ENCODE assay signal across 19 mouse cellular contexts in the genomic region with DNA sequence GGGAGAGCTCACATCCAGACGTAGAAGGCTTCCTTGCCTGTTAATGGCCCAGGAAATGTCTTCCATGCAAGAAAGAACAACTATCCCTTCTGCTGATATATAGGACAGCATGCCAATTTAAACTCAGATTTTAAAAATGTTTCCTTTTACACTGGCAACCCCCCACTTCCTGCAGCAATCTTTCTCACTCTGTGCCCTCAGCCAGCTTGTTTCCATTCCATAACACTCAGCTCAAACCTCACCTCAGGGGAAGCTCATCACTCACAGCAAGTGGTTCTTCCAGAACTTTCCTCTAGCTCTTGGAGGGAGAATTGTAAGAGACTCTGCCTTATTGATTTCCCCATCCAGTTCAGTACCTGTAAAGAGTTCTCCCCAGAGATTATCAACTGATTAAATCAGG.
A peak's percentile ranks its signal among the peaks of the same experiment; 100 is the strongest.
DNase-seq lines count a peak whose midpoint lies in the region; ATAC-seq and TF ChIP-seq lines count a peak whose summit lies in the region.
"Had no signal": no experiment of that assay in that cellular context is flagged by ENCODE, and none has a peak within 500 bp of the region (broad histone marks: within the 10 kb centered on the region; RNA-seq: fewer than 3 reads in every experiment).

No protein-coding gene starts in this region.

- no peak overlapping the region for H3K9ac ChIP-seq in midbrain, embryonic 15.5 days
- no peak overlapping the region for H3K9ac ChIP-seq in midbrain, embryonic 11.5 days (ENCODE audit: low read length)
- H3K9ac ChIP-seq in heart, adult 2 months (ENCODE audit: low read depth, low read length): no peak overlapping the region
- H3K9ac ChIP-seq: forebrain, embryonic 12.5 days; limb, embryonic 15.5 days had no signal

- no peak for DNase-seq in midbrain, embryonic 11.5 days (ENCODE audit: low spot score, missing footprints)
- DNase-seq in thymus, adult 2 months: peak; percentile 36
- no peak for DNase-seq in adrenal gland, adult 18-20 months (ENCODE audit: low spot score in 2 of 2)
- no peak for DNase-seq in urinary bladder, adult 18-20 months (ENCODE audit: low spot score in 2 of 2)
- no peak for DNase-seq in heart, adult 2 months
- DNase-seq: cerebellum, adult 9-10 months; gastrocnemius, postnatal 36 days; kidney, adult 9 months; kidney, postnatal 36 days; layer of hippocampus, adult 9-11 months; lung, adult 2 months; midbrain, embryonic 14.5 days; spleen, adult 18-20 months had no signal

- no peaks in the 10 kb centered on the region for H3K9me3 ChIP-seq in midbrain, embryonic 15.5 days
- H3K9me3 ChIP-seq in midbrain, embryonic 11.5 days (ENCODE audit: control insufficient read depth, low read length): no peaks in the 10 kb centered on the region
- H3K9me3 ChIP-seq: forebrain, embryonic 12.5 days; hindbrain, embryonic 10.5 days; limb, embryonic 15.5 days had no signal

- H3K4me3 ChIP-seq in midbrain, embryonic 15.5 days: no peak overlapping the region
- no peak overlapping the region for H3K4me3 ChIP-seq in midbrain, embryonic 11.5 days (ENCODE audit: low read depth, low read length)
- H3K4me3 ChIP-seq in thymus, adult 2 months (ENCODE audit: control insufficient read depth, insufficient read depth, low read length): no peak overlapping the region
- no peak overlapping the region for H3K4me3 ChIP-seq in heart, adult 2 months
- H3K4me3 ChIP-seq: forebrain, embryonic 12.5 days; hindbrain, embryonic 10.5 days; limb, embryonic 15.5 days had no signal

- no peaks in the 10 kb centered on the region for H3K27me3 ChIP-seq in midbrain, embryonic 15.5 days (replicated peaks)
- H3K27me3 ChIP-seq in midbrain, embryonic 11.5 days (ENCODE audit: control insufficient read depth, insufficient read depth, low read length): no peaks in the 10 kb centered on the region
- no peaks in the 10 kb centered on the region for H3K27me3 ChIP-seq in thymus, adult 2 months (ENCODE audit: control insufficient read depth, insufficient read depth, low read length)
- H3K27me3 ChIP-seq in heart, adult 2 months (ENCODE audit: control insufficient read depth, insufficient read depth, low read length): no peaks in the 10 kb centered on the region
- H3K27me3 ChIP-seq: forebrain, embryonic 12.5 days; limb, embryonic 15.5 days had no signal

- H3K27ac ChIP-seq in midbrain, embryonic 15.5 days: no peak overlapping the region
- H3K27ac ChIP-seq in midbrain, embryonic 11.5 days (ENCODE audit: low read depth, low read length): no peak overlapping the region
- peak overlapping the region; percentile 79 for H3K27ac ChIP-seq in thymus, adult 2 months (ENCODE audit: control insufficient read depth, insufficient read depth, low read length)
- H3K27ac ChIP-seq in heart, adult 2 months: no peak overlapping the region
- H3K27ac ChIP-seq: forebrain, embryonic 12.5 days; hindbrain, embryonic 10.5 days; limb, embryonic 15.5 days; stomach, postnatal 0 days had no signal

- no peak for TF ChIP-seq POLR2A in thymus, adult 2 months (IDR thresholded peaks at IDR 0.05; ENCODE audit: control insufficient read depth, extremely low read depth, insufficient read depth, low read length, poor library complexity)
- TF ChIP-seq POLR2A in heart, adult 2 months (IDR thresholded peaks at IDR 0.05; ENCODE audit: insufficient read depth, low read depth, low read length): no peak

- WGBS in midbrain, embryonic 15.5 days: 37% methylated on average over 1 of the region's 1 CpGs
- WGBS in midbrain, embryonic 11.5 days: 63% methylated on average over 1 of the region's 1 CpGs
- 85% methylated on average over 1 of the region's 1 CpGs for WGBS in thymus, adult 2 months
- WGBS in heart, adult 2 months: 53% methylated on average over 1 of the region's 1 CpGs

- no peak overlapping the region for H3K4me2 ChIP-seq in midbrain, embryonic 15.5 days
- no peak overlapping the region for H3K4me2 ChIP-seq in midbrain, embryonic 11.5 days
- H3K4me2 ChIP-seq: forebrain, embryonic 12.5 days; limb, embryonic 15.5 days had no signal

- no peaks in the 10 kb centered on the region for H3K36me3 ChIP-seq in midbrain, embryonic 15.5 days (replicated peaks)
- no peaks in the 10 kb centered on the region for H3K36me3 ChIP-seq in midbrain, embryonic 11.5 days (ENCODE audit: control insufficient read depth, insufficient read depth, low read length)
- no peaks in the 10 kb centered on the region for H3K36me3 ChIP-seq in thymus, adult 2 months (ENCODE audit: control insufficient read depth, insufficient read depth, low read length)
- H3K36me3 ChIP-seq in heart, adult 2 months (ENCODE audit: control insufficient read depth, insufficient read depth, low read length): peaks cover 2% of the 10 kb centered on the region
- H3K36me3 ChIP-seq: forebrain, embryonic 12.5 days; hindbrain, embryonic 10.5 days; limb, embryonic 15.5 days had no signal

- 0 out of 2 replicates have a peak, but pooled peaks cover 9% of the 10 kb centered on the region for H3K4me1 ChIP-seq in midbrain, embryonic 15.5 days
- H3K4me1 ChIP-seq in midbrain, embryonic 11.5 days (ENCODE audit: control insufficient read depth, insufficient read depth, low read length): no peaks in the 10 kb centered on the region
- H3K4me1 ChIP-seq in thymus, adult 2 months (replicated peaks; ENCODE audit: control insufficient read depth, insufficient read depth, low read length): peaks cover 21% of the 10 kb centered on the region
- H3K4me1 ChIP-seq in heart, adult 2 months (ENCODE audit: control insufficient read depth, insufficient read depth, low read length): peaks cover 11% of the 10 kb centered on the region
- H3K4me1 ChIP-seq: forebrain, embryonic 12.5 days; hindbrain, embryonic 10.5 days had no signal

- 0 out of 2 replicates have a peak, but pooled peaks have one; percentile 33 for ATAC-seq in midbrain, embryonic 15.5 days (replicated peaks)
- no peak for ATAC-seq in midbrain, embryonic 11.5 days (ENCODE audit: low FRiP score)
- peak; percentile 89 for ATAC-seq in activated CD4-positive, CD25-positive, alpha-beta regulatory T cell, adult 4 months

- no peak for TF ChIP-seq CTCF in thymus, adult 2 months (IDR thresholded peaks at IDR 0.05; ENCODE audit: borderline replicate concordance, control insufficient read depth, extremely low read depth, insufficient read depth, low read length, poor library complexity)
- TF ChIP-seq CTCF in heart, adult 2 months (IDR thresholded peaks at IDR 0.05): no peak

- intact Hi-C loops in heart, adult 2 months (cut with DNase I): no loop called here

- no peak for TF ChIP-seq EP300 in heart, adult 2 months (IDR thresholded peaks at IDR 0.05; ENCODE audit: insufficient read depth, low read depth, low read length)

- no peaks in the 10 kb centered on the region for H3K79me2 ChIP-seq in heart, adult 2 months (replicated peaks; ENCODE audit: control insufficient read depth, insufficient read depth, low read length)
